Mouse (Mus musculus) lung, embryonic 16.5 days (tissue): ENCODE results near the gene Matn1. TPM values are rescaled to one million over a fixed set of nuclear protein-coding genes. Genes with fewer than 3 reads are reported as not detected.

Experiments
- ATAC-seq: fragments of 200-750 bp; cut with Nextera tagmentation; 2 replicates; pipeline ENCODE4 v1.8.0; 2017; ENCODE audit warnings: low read depth, mild to moderate bottlenecking, moderate library complexity
- H3K27ac ChIP-seq: fragments of 300-500 bp; sonication (generic); 2 replicates; pipeline ENCODE4 v1.5.1; 2014; ENCODE audit warnings: mild to moderate bottlenecking, control low read depth, low read length
- H3K27me3 ChIP-seq: fragments of 300-500 bp; sonication (generic); 2 replicates; pipeline ENCODE4 v1.6.1; 2014; ENCODE audit warnings: low read depth, low read length, mixed read lengths; ENCODE audit not compliant: control insufficient read depth, insufficient read depth
- H3K36me3 ChIP-seq: fragments of 300-500 bp; sonication (generic); 2 replicates; pipeline ENCODE4 v1.6.1; 2014; ENCODE audit warnings: low read length; ENCODE audit not compliant: control insufficient read depth, insufficient read depth
- H3K4me1 ChIP-seq: fragments of 300-500 bp; sonication (generic); replicated peaks from 2 replicates; pipeline ENCODE4 v1.6.1; 2014; ENCODE audit warnings: low read length, mixed read lengths; ENCODE audit not compliant: control insufficient read depth, insufficient read depth
- H3K4me2 ChIP-seq: fragments of 300-500 bp; sonication (generic); 2 replicates; pipeline ENCODE4 v1.6.1; 2014; ENCODE audit warnings: low read depth, low read length, control low read depth
- H3K4me3 ChIP-seq: fragments of 300-500 bp; sonication (generic); 2 replicates; pipeline ENCODE4 v1.5.1; 2014; ENCODE audit warnings: mild to moderate bottlenecking, low read length, control low read depth
- H3K9ac ChIP-seq: fragments of 300-500 bp; sonication (generic); 2 replicates; pipeline ENCODE4 v1.6.1; 2014; ENCODE audit warnings: low read length, control low read depth
- H3K9me3 ChIP-seq: fragments of 300-500 bp; sonication (generic); 2 replicates; pipeline ENCODE4 v1.6.1; 2016; ENCODE audit warnings: low read length; ENCODE audit not compliant: control insufficient read depth
- WGBS: fragments of 180-500 bp; shearing (Covaris S2); extraction: QIAGEN DNeasy Blood & Tissue Kit; methylation state at CpG from one replicate; pipeline ENCODE4 v1.1.7; 2014; 5-methylcytosine and 5-hydroxymethylcytosine counted together
- polyA plus RNA-seq: library from polyadenylated mRNA; unstranded; fragments of >200 nt; fragmentation: Nextera tagmentation; extraction: Ambion mirVana; gene quantifications from 2 replicates; pipeline ENCODE4 v1.2.1, GENCODE M21; 2015

Matn1 gene
- polyA plus RNA-seq, 1 experiment from 2014 or later, result 0.92 TPM

DNA sequence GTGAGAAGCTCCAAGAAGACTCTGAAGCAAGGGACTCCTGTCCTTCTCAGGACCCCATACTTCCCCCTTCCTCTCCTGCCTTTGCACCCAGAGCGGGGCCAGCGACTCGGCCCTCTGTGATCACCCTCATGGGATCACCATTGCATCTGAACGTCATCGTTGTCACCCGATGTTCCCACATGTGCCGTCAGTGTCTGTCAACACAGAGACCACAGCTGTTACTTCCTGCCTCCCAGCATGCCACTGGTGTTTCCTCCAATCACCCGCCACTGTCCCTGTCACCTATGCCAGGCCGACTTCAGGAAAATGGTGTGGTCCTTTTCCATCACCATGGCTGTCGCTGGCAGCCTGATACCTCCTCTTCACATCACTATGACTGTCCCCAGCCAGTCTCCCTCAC, 22.2 kb upstream of the Matn1 start:
- 60% methylated on average over 10 of the region's 10 CpGs for WGBS
- H3K4me2 ChIP-seq, result no peak overlapping the region

DNA sequence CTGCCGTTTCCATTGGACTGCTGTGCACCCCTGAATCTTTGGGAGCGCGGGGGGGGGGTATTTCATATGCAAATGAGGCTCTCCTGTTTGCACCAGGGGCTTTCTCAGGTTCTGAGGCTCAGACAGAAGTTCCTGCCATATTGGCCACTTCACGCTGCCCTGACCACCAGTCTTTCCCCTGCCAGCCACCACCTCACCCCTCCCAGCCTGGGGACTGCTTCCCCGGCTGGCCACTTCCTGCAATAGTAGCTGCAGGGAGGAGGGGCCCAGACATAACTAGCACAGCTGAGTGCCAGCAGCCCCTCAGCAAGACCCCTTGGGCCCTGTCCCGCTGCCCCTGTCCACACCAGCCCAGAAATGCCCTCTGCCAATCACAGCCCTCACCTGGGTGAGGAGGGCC, 17.9 kb upstream of the Matn1 start:
- H3K36me3 ChIP-seq, result no peaks in the 10 kb centered on the region
- no peak overlapping the region for H3K4me2 ChIP-seq
- no peaks in the 10 kb centered on the region for H3K4me1 ChIP-seq
- H3K4me3 ChIP-seq, result no peak overlapping the region
- 58% methylated on average over 6 of the region's 6 CpGs for WGBS
- no peaks in the 10 kb centered on the region for H3K9me3 ChIP-seq
- H3K9ac ChIP-seq, result no peak overlapping the region
- no peaks in the 10 kb centered on the region for H3K27me3 ChIP-seq
- no peak overlapping the region for H3K27ac ChIP-seq
- ATAC-seq, result no peak

More for the DNA sequence above, 22.2 kb upstream of the Matn1 start:
- Histone ChIP-seq H3K9ac (no peak overlapping the region), H3K9me3 (no peaks in the 10 kb centered on the region), H3K4me1 (peaks cover 3% of the 10 kb centered on the region; the same call in 1 of the 2 replicates), H3K27ac (no peak overlapping the region), H3K27me3 (no peaks in the 10 kb centered on the region), H3K36me3 (no peaks in the 10 kb centered on the region), H3K4me3 (no peak overlapping the region)
- ATAC-seq, result no peak

DNA sequence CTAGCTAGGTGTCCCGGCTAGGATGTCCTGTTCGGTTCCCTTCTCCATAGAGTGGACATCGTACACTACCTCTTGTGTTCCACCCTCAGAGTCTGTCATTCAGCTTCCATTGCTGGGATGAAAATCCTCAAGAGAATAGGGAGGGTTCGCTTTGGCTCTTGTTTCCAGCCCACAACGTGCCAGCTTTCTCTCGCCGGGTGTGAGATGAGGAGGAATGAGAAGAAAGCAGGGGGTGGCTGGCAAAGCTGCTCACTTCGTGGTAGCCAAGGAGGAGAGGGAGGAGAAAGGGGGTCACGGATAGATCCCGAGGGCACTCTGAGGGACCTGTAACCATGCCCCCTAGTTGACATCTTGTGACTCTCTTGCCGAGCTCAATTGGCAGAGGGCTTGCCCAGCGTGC, 16.4 kb upstream of the Matn1 start:
- H3K27me3 ChIP-seq, result no peaks in the 10 kb centered on the region
- H3K36me3 ChIP-seq, result no peaks in the 10 kb centered on the region
- 85% methylated on average over 12 of the region's 12 CpGs for WGBS
- H3K4me2 ChIP-seq, result no peak overlapping the region
- no peaks in the 10 kb centered on the region for H3K4me1 ChIP-seq
- H3K27ac ChIP-seq, result no peak overlapping the region
- no peaks in the 10 kb centered on the region for H3K9me3 ChIP-seq
- H3K9ac ChIP-seq, result no peak overlapping the region
- no peak for ATAC-seq
- no peak overlapping the region for H3K4me3 ChIP-seq

DNA sequence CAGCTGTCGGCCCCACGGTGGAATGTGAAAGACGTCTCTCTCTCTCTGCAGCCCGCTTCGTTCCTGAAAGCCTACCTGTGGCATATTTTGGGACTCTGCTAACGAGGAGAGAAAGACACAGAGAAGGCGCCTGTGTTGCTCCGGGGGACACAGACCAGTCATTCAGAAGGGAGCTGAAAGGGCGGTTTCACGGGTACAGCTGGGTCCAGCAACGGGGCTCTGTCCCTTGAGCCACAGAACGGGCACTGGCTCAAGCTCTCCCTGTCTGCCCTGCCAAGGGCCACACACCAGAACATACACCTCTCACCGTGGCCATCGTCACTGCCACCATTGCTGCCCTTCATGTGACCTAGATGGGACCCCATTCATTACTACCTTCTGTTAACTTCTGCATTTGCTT, 1.5 kb upstream of the Matn1 start:
- Histone ChIP-seq H3K4me1 (no peaks in the 10 kb centered on the region; the same call in 1 of the 2 replicates), H3K4me3 (no peak overlapping the region), H3K9me3 (no peaks in the 10 kb centered on the region), H3K9ac (no peak overlapping the region), H3K36me3 (no peaks in the 10 kb centered on the region), H3K4me2 (no peak overlapping the region), H3K27me3 (peaks cover 3% of the 10 kb centered on the region), H3K27ac (no peak overlapping the region)
- ATAC-seq, result no peak
- 33% methylated on average over 14 of the region's 14 CpGs for WGBS

DNA sequence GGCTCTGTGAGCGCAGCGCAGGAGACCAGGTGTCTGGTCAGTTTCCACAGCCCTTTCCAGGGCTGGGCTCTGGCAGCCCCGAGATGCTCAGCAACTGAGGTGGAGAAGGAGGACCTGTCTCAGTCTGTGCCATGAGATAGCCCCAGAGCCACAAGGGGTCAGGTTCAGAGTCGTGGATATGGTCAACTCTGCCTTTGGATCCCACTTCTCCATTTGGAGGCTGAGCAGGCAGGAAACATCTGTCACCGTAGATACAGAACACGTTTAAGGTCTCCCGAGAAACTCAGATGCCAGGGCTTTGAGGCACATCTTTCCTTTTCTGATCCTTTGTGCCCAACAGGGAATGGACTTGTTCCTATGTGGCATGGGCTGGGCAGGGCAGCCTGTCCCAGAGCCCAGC, 594 bp downstream of the Matn1 start:
- no peak overlapping the region for H3K4me3 ChIP-seq
- no peak overlapping the region for H3K4me2 ChIP-seq

DNA sequence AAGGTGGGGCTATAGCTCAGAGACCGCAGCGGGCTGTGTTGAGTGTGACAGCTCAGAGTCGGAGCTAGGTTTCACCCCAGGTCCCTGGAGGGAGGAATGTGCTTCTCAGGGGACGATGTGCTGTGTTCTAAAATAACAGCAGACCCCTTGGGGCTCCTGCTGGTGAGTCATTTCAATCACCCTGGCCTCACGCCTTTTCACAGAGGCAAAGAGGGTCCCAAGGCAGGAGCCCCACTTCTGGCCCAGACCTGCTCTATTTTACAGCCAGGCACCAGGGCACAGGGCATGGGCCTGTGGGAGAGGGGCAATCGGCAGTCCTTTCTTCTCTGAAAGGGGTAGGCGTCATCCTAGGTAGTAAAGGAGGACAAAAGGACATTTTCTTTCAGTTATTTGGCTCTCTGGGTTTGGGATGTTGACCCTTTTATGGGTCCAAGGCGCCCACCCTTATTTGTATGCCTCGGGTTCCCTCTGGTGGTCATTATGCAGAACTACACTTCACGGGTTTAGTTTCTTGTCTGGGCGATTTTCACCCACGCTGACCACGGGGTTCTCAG, 3.0 kb downstream of the Matn1 start:
- Histone ChIP-seq H3K9ac (no peak overlapping the region), H3K4me3 (no peak overlapping the region), H3K27me3 (peaks cover 3% of the 10 kb centered on the region), H3K4me2 (no peak overlapping the region), H3K27ac (no peak overlapping the region), H3K4me1 (no peaks in the 10 kb centered on the region; the same call in 1 of the 2 replicates), H3K36me3 (no peaks in the 10 kb centered on the region), H3K9me3 (no peaks in the 10 kb centered on the region)
- 16% methylated on average over 13 of the region's 13 CpGs for WGBS
- ATAC-seq, result no peak

More for the DNA sequence above, 594 bp downstream of the Matn1 start:
- no peak for ATAC-seq
- Histone ChIP-seq H3K27me3 (peaks cover 3% of the 10 kb centered on the region), H3K9me3 (no peaks in the 10 kb centered on the region), H3K27ac (no peak overlapping the region), H3K36me3 (no peaks in the 10 kb centered on the region), H3K4me1 (no peaks in the 10 kb centered on the region; the same call in 1 of the 2 replicates), H3K9ac (no peak overlapping the region)
- 68% methylated on average over 7 of the region's 7 CpGs for WGBS

DNA sequence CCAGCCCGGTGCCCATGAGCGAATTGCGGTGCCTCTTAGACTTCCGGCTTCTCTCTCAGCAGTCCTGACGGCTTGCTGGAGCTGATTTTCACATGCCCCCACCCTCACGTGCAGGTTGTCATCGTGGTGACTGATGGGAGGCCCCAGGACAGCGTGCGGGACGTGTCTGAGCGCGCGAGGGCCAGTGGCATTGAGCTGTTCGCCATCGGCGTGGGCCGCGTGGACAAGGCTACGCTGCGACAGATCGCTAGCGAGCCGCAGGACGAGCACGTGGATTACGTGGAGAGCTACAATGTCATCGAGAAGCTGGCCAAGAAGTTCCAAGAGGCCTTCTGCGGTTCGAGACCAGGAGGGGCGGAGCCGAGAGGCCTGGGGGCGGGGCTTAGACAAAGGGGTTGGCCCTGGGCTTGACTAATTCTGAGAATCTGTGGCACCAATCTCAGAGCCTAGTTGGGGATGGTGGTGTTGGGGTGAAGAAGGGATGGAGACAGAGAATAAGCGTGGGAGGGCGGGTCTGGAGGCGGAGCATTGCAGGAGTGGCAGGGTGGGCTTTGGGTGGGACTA, 5.7 kb downstream of the Matn1 start:
- no peak overlapping the region for H3K9ac ChIP-seq
- no peaks in the 10 kb centered on the region for H3K36me3 ChIP-seq
- H3K4me2 ChIP-seq, result no peak overlapping the region
- no peak overlapping the region for H3K27ac ChIP-seq
- no peaks in the 10 kb centered on the region for H3K4me1 ChIP-seq
- WGBS, result 74% methylated on average over 35 of the region's 35 CpGs
- H3K4me3 ChIP-seq, result no peak overlapping the region
- H3K27me3 ChIP-seq, result no peaks in the 10 kb centered on the region
- no peak for ATAC-seq
- no peaks in the 10 kb centered on the region for H3K9me3 ChIP-seq

DNA sequence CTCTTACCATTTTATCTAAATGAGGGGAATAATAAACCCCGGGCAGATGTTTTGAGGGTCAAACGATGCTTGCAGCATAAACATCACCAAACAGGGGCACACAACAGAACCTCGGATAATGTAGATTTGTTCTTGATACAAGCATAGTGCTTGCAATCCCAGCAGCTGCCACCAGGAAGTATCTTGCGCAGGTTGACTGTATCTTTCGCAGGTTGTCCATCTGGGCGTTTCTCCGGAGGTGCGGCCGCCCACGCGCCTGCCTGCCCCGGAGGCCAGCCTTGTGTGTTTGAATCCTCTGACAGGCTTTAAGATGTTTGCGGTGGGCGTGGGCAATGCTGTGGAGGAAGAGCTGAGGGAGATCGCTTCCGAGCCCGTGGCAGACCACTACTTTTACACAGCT, 8.3 kb downstream of the Matn1 start:
- Histone ChIP-seq H3K4me1 (no peaks in the 10 kb centered on the region), H3K9me3 (no peaks in the 10 kb centered on the region), H3K27ac (no peak overlapping the region), H3K27me3 (no peaks in the 10 kb centered on the region), H3K9ac (no peak overlapping the region), H3K4me2 (no peak overlapping the region), H3K36me3 (no peaks in the 10 kb centered on the region), H3K4me3 (no peak overlapping the region)
- WGBS, result 25% methylated on average over 17 of the region's 17 CpGs
- no peak for ATAC-seq

DNA sequence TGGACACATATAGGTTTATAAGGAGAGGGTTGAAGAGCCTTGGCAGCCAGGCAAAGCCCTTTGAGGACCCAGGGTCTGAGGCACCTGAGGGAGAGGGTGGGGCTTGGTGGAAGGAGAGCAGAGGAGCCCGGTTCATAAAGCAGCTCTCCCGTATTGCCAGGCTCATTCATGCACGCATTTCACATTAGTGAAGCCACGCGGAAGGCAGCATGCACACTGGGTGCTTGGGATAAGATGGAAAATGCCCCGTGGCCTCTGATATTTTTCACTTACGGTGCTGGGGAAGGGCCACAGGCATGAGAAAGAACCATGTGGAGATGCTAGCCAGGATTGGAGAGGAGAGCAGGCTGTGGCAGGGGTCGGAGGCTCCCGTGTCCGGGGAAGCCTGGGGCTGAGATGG, 13.0 kb downstream of the Matn1 start:
- no peaks in the 10 kb centered on the region for H3K4me1 ChIP-seq
- no peaks in the 10 kb centered on the region for H3K9me3 ChIP-seq
- 74% methylated on average over 10 of the region's 10 CpGs for WGBS
- H3K27ac ChIP-seq, result no peak overlapping the region
- H3K27me3 ChIP-seq, result no peaks in the 10 kb centered on the region; the same call in 1 of the 2 replicates
- no peak overlapping the region for H3K9ac ChIP-seq
- H3K36me3 ChIP-seq, result no peaks in the 10 kb centered on the region
- no peak overlapping the region for H3K4me2 ChIP-seq
- ATAC-seq, result no peak
- no peak overlapping the region for H3K4me3 ChIP-seq
